Mouse (Mus musculus) left cerebral cortex, postnatal 10 days (tissue): ENCODE measurements around the gene Sgca. TPM values are rescaled to one million over a fixed set of nuclear protein-coding genes. Genes with fewer than 3 reads are reported as not detected.

Experiments used
- DNase-seq, 2 experiments: peaks; one replicate each; pipeline ENCODE4 v3.0.0; 2021 to 2022; ENCODE audit warnings: low spot score in 2 of 2, mixed read lengths in 1 of 2; ENCODE audit errors: extremely low spot score in 1 of 2
- intact Hi-C: fragments of 180-260 bp; cut with DNase I; formaldehyde crosslinking; loops from one replicate; pipeline ENCODE4 v1.15.1; 2025
- total RNA-seq, 2 experiments: library from RNA; stranded (reverse); gene quantifications; 2 replicates each; pipeline ENCODE4 v1.2.3; 2021

Sgca gene
- total RNA-seq, 2 experiments from 2014 or later = 0.41 TPM; not detected in 1

DNA sequence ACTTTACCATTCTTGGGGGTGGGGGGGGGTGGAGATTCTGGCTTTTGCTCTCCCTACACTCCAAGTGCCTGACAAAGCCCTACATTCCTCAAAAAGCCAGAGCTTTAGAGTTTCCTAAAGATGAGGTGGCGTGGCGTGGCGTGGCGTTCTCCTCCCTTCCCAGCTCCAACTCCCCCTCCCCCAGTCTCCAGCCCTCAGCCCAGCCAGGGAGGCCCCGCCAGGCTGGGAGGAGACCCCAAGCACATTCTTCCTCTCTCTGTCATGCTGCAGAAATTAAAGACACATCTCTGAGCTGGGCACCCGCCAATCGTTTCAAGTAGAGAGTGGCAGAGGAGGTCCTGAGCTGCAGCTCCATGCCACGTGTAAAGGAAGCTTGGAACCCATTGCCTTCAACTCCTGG, 42.5 kb downstream of the Sgca start:
- DNase-seq = peak in 1 of 2 experiments; percentile 56
- intact Hi-C loops = no loop called here

DNA sequence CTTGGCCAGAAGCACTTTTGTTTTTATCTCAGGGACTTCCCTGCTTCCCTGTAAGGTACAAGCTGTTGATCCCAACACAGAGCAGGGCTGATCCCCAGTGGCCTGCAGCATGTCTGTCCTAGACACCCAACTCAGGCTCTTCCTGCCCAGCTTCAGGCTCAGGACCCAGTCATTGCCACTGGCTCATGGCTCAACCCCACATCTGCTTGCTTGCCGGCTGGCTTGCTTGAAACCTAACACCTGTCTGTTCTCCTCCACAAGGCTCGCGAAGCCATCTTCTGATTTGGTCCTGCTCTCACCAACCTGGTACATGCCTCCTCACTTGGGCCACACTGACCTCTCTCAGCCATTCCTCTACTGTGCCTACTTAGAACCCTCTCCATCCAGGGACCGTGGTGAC, 46.0 kb downstream of the Sgca start:
- no peak for DNase-seq
- intact Hi-C loops = no loop called here

DNA sequence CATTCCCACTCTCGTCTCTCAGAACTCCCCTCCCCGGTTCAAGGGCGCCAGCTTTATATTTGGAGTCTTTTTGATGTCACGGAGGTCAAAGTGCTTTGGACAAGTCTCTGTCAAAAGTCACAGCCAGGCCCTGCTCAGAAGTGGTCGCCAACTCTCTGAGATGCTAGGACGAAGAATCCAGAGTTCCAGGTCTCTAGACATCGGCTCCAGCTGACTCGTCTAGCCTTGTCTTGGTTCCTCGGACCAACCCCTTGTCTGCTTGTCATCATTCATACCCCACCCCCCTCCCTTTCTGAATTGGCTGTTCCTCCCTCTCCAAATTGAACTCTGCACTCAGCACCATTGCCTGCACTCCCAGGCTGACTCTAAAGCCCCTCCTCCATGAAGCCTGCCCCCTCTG, 46.5 kb downstream of the Sgca start:
- intact Hi-C loops = no loop called here
- DNase-seq = no peak

DNA sequence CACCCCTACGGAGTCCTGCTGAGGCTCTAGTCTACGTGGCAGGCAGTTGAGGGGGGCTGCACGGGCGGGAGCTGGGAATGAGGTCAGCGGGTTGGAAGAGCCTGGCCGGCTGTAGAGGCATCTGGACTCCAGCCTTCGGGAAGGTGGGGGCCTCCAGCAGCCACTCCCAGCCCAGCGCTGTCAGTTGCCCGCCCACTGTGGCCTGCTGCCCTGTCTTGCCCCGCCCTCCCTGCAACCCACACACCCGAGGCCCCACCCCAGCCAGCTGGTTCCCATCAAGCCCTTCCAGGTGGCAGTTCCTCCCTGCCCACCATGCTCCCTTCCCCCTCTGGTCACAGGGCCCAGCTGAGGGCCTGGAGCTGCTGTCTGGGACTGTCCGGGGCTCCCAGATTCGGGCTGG, 47.3 kb downstream of the Sgca start:
- intact Hi-C loops = no loop called here
- peak in 1 of 2 experiments; percentile 91 for DNase-seq

DNA sequence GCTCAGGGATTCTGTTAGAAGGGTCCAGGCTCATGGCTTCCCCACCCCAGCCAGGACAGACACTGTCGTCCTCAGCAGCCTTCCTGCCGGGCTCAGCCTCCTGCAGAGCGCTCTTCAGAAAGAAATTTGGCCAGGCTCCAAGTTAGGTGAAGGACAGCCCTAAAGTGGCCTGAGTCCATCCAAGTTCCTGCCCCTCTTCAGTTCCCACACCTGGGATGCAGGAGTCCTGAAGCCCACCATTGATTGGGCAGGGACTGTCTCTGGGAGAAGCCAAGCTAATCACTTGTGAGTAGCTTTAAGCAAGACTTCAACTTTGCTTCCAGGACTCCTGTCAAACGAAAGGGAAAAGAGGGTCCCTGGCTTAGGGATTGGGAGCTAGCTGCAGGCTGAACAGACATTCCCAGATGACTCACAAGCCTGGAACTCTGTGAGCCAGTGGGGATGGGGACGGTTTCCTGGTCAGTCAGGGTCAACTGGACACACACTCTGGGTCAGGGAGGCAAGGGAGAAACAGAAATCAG, 48.3 kb downstream of the Sgca start:
- intact Hi-C loops = no loop called here

DNA sequence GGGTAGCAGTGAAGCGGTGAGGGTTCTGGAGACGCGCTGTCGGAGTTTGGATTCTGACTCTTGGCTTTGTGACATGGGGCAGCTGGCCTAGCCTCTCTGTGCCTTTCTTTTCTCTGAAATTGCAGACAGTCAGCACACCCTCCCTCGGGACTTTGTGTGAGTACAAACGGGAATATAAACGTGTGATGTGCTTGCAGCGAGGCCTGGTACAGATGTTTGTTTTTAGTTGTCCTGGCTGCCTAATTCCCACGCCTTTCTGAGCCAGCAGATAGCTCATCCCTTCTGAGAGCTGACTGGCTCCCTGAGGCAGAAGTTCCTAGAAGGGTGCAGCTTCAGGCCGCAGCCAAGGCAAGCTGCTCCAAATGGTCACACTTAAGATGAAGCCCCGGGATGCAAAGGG, 49.7 kb downstream of the Sgca start:
- DNase-seq = no peak
- intact Hi-C loops = no loop called here

More for the DNA sequence above, 48.3 kb downstream of the Sgca start:
- DNase-seq = no peak

DNA sequence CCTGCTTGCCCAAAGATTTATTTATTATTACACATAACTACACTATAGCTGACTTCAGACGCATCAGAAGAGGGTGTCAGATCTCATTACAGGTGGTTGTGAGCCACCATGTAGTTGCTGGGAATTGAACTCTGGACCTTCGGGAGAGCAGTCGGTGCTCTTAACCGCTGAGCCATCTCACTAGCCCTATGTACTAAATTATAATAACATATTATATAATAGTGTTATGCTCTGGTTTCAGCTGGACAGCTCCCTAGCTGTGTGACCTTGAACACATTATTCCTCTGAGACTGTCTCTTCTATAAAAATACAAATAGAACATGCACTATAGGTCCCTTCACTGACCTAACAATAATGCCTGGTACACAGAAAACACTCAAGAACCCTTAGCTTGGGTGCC, 51.1 kb downstream of the Sgca start:
- DNase-seq = no peak
- intact Hi-C loops = no loop called here

DNA sequence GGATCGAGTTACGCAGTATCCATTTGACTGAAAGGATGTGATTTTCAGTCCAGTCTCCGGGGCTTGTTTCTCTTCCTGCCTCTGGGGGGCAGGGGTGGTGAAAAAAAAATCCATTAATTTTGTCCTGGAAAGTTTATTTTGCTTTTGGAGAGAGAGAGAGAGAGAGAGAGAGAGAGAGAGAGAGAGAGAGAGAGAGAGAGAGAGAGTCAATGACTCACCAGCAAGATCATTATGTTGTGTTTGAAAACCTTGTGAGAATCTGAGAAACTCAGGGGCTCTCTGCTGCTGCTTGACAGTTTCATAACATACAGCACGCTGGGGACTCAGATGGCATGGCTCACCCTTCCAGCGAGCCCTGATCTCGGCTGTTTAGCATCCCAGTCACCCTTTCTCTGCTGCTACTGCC, 55.1 kb downstream of the Sgca start:
- intact Hi-C loops = no loop called here
- DNase-seq = no peak

DNA sequence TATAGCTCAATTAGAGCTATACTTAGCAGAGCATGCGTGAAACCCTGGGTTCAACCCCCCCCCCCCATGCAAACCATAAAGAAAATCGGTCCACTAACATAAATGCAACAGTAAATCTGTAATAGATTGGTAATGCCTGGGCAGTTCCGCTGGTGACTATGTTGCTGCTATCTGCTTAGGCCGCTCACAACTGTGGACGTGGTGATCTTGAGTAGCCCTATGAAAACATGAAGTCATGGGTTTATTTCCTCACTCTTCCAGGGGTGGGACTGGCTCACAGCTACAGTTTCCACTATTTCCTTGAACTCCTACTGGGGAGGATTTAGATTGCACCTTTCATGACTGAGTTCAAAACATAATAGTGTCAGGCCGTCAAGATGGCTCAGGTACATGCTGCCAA, 58.4 kb downstream of the Sgca start:
- no peak for DNase-seq
- intact Hi-C loops = no loop called here

DNA sequence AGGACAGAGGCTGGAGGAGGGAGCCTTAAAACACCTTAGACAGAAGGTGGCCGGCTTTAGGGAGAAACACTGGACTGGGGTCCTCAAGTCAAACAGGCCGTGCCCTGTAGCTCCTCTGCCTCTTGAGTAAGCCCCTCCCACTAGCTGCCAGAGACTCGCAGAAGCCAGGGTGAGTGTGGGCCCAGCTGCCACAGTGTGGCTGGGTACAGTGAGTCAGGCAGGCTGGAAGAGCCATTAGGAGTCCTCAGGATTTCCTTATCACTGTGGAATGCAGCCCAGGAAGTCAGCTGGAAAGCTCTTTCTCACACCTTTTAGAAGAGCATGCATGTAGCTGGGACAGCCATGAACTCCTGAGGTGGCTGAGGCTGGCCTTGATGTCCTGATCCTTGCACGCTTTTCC, 59.6 kb downstream of the Sgca start:
- no peak for DNase-seq
- intact Hi-C loops = no loop called here

DNA sequence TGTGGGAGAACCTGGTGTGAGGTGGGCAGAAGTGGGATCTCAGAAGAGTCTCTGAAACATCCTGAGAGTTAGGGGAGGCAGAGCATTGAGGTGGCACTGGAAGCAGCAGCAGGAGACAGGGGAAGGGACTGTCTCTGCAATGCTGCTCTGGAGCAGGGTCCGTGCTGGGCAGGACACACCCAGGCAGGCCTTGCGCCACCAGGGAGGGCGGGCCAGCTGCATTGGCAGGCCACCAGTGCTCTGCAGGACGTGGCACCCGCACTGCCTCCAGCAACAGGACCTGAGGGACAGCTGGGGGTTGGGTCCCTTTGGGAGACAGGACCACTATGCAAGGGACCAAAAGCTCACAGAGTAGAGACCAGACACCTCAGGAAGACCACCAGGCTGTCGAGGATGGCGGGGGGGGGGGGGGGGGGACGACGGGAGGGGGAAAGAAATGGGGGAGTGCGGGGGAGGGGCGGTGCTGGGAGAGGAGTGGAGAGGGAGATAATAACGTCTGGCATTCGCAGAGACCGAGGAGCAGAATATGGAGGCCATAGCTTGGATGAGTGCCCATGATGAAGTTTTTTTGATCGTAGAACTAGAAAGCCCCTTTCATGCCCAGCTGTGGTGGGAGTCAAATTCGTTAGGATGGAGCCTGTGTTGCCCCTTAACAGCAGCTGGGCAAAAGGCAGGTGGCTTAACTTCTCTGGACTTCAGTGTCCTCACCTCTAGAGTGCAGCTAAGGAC, 60.3 kb downstream of the Sgca start:
- intact Hi-C loops = no loop called here
- peak in 1 of 2 experiments; percentile 54 for DNase-seq

DNA sequence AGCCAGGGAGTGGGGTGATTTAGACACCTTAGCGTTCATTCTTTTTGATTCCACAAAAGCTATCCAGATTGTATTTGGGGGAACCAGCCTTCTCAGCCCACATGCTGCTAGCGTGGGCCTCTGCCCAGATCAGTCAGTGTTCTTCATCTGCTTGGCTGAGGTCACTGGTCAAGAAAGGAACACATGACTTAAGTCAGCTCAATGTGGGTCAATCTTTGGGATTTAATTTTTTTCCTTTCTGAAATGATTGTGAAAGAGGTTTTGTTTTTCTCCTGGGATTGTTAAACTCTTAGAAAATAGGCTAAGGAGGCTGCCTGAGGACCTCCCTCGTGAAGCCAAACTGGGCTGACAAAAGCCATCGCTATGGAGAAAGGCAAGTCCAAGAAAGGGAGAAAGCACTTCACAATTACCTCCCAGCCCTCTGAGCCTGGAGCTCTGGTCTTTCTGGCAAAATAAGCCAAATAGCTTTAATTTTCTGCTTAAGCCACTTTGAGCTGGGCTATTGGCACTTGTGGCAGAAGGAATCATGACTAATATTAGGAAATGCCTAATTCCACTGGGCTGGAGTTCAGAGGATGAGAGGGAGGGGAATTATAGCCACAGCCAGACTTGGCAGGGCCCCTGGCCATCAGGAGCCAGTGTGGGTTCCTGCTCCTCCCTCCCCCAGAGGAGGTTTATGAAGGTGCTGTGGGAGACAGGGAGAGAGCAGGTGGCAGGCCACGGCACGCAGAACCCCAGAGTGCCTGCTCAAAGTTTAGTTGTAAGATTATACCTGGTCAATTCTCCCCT, 62.6 kb downstream of the Sgca start:
- DNase-seq = no peak
- intact Hi-C loops = no loop called here

Other genes starting within 250 kb of the Sgca start
- gene Cdc34b, start 234.5 kb downstream of the Sgca start, total RNA-seq = under 1 TPM in 1 of 2 experiments, not detected in 1; 0.28 TPM
- under 1 TPM; 0.21 to 0.61 TPM for gene Tmem92, start 193.6 kb downstream of the Sgca start, total RNA-seq
- gene Col1a1, start 40.1 kb downstream of the Sgca start, total RNA-seq = 10 to 100 TPM; 53.2 to 64.0 TPM
- gene Hils1, start 8.7 kb downstream of the Sgca start, total RNA-seq = not detected
- 100 to 1,000 TPM; 388 to 414 TPM for gene Ppp1r9b, start 14.7 kb upstream of the Sgca start, total RNA-seq
- gene Samd14, start 33.6 kb upstream of the Sgca start, total RNA-seq = 10 to 100 TPM; 98.6 to 99.6 TPM
- 10 to 100 TPM; 43.8 to 50.6 TPM for gene Pdk2, start 65.0 kb upstream of the Sgca start, total RNA-seq
- gene Itga3, start 100.5 kb upstream of the Sgca start, total RNA-seq = 10 to 100 TPM; 13.6 to 16.2 TPM
- not detected for gene Dlx3, start 143.8 kb upstream of the Sgca start, total RNA-seq
- not detected for gene Dlx4, start 169.9 kb upstream of the Sgca start, total RNA-seq